Mouse (Mus musculus) kidney, postnatal 25 days (tissue): ENCODE measurements at regions not wholly inside any gene's neighbourhood (a gene's known extent, or its start where the extent isn't known, plus 50 kb on each side); places are given as distances from the start of the nearest gene placed in this dataset.

Source experiments
- DNase-seq, 2 experiments: peaks; one replicate each; pipeline ENCODE4 v3.0.0; 2021; ENCODE audit warnings: mixed read lengths in 2 of 2

DNA sequence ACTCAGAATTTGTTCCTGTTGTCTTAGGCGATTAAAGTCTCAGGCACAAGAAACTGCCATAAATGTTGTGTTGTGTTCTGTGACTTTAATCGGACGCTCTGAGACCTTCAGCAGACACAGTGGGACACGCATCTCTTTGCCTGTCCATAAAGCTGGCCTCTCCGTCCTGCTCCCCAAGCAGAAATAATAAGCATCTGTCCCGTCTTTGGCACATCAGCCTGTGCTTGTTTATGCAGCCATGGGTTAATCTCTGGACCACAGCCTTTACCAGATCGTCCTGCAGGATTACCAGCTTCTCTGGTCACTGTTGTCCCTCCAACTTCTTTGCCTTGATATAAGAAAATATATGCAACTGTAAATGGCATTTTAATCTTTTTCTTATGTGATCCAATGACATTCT is 87.7 kb upstream of the Ret start:
- DNase-seq = no peak

DNA sequence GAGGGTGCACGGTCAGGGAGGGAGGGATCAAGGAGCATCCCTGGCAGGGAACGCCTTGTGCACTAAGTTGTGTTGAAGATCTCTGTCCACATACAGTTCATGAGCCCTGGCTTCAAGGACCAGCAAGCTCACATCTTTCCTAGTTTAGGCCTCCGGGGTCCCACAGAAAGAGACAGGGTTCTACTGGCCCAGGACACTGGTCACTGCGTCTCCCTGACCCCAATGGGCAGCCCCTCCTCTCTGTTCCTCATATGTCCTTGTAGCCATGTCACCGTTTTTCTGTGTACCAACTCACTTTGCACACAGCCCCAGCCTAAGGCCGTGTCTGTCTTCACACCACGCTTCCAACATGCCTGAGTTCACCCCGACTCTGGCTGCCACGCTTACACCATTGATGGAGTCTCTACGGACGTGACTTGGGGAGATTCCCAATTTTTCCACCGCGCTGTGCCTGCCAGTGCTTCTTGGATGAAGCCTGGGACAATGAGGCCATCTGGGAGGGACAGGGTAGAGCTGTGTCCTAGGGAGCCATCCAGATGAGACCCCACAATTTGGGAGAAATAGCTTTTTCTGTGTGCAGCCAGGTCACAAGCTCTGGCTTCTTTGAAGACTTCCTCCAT is 86.5 kb upstream of the Ret start:
- DNase-seq = peak in 1 of 2 experiments; percentile 24

DNA sequence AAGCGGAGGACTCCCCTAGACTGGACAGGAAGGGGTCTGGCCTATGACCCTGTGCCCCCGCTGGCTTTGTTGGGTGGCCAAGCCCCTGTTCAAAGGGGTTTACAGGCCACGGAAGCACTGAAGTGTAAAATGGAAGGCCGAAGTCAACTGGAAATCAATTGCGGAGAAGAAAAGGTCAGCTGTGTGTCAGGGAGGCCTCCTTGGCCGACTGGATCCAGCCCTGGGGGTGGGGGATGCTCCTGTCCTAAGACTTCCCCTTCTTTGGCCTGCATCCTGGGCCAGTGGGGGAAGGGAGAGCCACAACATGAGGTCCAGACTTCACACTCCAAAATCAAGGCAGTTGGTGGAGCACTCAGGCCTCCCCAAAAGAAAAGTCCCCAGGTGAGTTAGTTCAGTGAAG is 66.4 kb upstream of the Ret start:
- DNase-seq = no peak

DNA sequence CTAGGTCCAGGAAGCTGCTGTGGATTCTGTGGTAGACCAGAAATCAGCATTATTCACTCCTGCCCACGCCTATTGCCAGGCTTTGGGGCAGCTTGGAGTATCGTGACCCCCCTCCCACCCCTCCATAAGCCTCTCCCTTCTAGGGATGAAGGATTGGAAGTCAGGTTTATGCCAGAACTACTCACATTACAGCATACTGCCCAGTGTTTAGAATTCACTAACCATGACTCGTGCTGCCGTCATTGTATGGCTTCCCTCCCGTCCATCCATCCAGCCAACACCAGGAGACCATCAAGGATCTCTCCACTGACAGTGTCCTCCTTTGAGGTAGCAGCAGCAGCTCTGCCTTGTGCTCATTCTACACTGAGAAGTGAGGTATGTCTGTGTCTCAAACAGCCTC is 62.4 kb upstream of the Ret start:
- DNase-seq = no peak

DNA sequence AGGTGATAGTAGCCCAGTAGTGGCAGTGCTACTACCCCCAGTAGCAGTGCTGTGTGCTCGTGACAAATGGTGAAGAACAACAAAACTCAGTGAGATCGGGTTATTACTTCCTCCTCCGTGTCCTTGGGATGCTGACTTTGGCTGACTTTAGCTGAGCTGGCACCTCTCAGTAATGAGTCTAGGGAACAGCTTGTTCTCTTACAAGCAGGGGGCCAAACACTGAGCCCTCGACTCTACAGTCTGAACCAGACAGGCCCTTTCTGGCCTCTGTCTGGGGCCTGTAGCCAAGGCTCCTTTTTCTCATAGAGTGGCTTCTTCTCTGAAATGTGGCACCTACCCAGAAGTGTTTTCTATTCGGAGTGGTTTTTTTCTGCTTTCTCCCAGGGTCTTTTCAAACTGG is 57.4 kb upstream of the Ret start:
- DNase-seq = no peak

DNA sequence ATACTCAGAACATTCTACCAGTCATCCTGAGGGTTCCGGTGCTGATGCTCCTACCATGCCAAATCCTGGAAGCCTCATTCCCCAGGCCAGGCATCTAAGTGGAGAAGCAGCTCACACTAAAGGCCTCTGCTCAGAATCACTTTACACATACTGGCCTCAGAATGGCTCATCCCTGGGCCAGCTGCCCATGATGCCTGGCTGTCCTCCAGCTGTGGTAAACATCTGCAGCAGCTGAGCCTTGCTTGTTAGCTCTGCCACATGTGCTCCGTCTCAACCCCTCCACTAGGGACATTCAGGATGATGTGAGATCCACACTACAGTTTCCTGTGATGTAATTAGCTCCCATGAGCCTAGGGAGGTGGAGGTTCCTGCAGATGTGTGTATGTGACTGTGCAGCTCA is 55.2 kb upstream of the Ret start:
- DNase-seq = no peak

DNA sequence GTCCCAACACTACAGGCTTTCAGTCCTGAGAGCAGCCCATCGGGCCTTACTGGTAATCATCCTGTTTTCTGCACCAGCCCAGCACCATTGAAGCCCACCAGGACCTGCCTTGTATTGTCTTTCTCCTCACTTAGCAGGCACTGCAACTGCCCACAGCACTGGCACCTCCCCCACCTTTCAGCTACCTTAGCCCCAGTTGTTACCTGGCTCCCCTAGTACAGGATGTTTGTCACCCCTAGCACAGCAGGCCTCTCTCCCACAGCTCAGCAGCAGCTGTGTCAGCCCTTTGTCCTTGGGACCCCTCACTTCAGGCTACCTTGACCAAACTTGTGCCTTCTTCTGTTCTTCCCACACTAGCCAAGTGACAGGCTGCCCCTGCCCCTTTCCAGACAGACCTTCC is 53.6 kb upstream of the Ret start:
- no peak for DNase-seq

DNA sequence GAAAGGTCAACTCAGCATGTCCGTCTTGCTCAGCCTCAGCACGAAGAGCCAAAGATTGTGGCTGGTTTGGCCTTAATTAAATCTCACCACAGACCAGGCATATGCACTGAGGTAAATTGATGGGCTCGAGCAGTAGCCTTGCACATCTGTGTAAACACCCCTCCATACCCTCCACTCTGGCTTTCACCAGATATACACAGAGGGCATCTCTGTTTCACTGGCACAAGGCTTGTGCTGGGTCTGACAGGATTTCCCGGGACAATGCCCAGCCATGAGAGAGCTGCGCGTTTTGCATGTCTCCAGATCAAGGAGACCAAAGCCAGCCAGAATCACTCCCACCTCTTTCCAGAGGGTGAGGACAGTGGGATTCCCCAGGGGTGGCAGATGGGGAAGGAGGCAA is 52.5 kb upstream of the Ret start:
- no peak for DNase-seq
